Mouse (Mus musculus): ENCODE results near the gene R3hcc1l.

Gene R3hcc1l

DNA sequence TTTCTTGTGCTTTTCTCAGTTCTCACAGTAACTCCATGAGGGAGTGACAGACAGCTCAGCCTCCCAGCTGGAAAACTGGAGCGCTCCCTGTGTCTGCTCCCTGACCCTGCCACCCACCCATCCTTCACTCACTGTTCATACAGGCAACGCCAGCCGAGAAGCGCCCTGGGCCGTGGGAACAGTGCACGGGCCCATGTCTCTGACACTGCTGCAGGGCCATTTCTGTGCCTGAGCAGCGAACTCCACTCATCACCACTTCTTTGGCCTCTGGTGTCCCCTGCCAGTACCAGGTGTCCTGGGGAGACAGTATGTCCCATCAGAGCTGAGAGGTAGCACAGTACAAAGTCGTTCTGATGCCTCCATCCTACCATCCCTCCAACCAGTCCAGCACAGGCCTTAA lies 83.5 kb downstream of the R3hcc1l start:
- no peak for DNase-seq

GRCm38 (mm10) chr19:42602576-42602975 lies 84.0 kb downstream of the R3hcc1l start:
- no peak for DNase-seq

GRCm38 (mm10) chr19:42608082-42608481 lies 89.5 kb downstream of the R3hcc1l start:
- no peak for DNase-seq

DNA sequence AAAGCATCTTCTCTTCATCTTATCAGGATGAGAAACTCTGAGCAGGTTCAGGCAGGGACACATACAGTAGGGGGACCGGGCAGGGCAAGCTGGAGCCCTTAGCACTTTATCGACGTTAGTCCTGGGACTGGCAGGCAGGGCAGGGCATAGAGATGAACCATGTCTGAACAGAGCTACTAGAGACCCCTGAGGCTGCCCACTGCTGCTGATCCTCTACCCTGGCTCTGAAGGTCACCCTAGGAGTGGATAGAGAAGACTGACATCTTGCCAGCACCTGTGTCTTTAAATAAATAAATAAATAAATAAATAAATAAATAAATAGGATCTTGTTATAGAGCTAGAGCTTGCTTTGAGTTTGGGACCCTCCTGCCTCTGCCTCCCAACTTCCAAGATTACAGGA lies 91.2 kb downstream of the R3hcc1l start:
- no peak for DNase-seq

DNA sequence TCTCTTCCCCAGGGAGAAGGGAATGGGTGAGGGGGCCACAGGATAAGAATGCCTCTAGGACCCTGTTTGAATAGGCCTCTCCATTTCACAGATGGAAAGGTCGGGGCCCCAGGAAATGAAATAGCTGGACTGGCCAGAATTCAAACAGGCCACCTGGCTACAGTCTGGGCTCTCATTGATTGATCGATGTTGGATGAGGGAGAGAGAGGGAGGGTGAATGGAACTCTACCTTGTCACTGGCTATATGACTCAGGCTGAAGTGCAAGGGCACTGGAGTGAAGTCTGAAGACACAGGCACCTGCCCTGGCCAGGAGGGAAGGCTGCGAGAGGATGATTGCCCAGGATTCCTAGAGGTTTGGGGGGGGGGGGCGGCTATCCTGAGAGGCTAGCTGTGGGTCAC lies 93.2 kb downstream of the R3hcc1l start:
- no peak for DNase-seq

DNA sequence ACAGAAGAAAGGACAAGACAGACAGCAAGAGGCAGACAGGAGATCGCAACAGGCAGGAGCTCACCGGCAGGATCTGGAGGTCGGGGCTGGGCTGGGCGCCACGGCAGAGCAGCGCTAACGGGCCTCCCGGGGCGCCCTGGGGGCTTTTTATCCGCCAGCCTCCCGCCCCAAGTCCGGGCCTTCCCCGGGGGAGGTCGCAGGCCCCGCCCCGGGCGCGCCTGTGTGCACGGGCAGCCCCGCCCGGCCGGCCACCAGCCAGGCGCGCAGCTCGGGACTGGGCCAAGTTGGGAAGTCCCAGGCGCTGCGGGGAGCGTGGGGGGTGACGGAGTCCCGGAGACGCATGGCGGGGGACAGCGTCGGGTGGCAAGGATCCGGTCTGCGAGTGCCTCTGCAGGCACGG lies 94.1 kb downstream of the R3hcc1l start, which contains the start of gene Loxl4:
Loxl4 (minus strand) TSS at position 160 of the 400 bp plus-strand sequence.
- no peak for DNase-seq

- no peak for DNase-seq
Measured at GRCm38 (mm10) chr19:42613116-42613515, 94.6 kb downstream of the R3hcc1l start.

DNA sequence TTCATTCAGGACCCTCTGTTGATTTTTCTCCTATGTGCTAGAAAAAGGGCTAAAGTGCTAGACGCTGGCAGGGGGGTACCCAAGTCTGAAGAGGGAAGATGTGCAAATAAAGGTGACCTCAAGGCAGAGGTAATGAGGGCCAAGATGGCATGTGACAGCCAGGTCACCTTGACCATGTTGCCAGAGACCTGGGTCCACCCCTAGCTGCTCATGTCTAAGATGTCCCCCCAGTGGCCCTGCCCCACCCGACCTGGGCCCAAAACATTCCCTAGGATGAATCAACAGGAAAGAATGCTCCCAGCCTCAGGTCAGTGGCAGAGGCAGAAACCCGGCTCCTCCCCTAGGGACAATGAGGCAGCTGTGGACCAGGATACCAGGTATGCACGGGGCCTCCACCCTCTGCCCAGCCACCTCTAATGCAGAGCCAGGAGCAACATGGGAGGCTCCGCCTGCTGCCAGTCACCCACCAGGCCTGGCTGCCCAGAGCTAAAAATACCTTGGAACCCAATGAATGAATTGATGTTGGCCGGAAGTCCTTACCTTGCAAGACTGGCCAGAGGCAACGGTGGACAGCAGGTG lies 95.2 kb downstream of the R3hcc1l start:
- no peak for DNase-seq

GRCm38 (mm10) chr19:42628068-42628467 lies 109.5 kb downstream of the R3hcc1l start:
- no peak for DNase-seq

- DNase-seq: no peak
Measured at GRCm38 (mm10) chr19:42631541-42631961, 113.0 kb downstream of the R3hcc1l start.

DNA sequence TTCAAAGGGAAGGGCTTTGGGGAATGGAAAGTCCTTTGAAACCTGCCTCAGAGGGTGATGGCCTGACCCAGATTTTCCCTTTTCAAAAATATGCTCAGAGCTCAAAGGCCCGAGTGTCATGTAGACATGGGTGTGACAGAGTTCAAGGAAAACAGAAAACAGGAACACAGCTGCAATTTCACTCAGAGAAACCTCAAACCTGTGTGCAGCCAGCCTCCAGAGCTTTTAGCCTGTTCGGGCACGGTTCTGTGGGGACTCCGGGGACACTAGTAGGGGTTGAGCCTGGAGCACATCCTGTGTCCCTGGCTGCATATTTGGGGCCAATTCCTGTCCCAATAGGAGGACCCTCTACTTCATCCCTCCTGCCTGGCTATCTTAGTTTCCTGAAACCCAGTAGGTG lies 113.7 kb downstream of the R3hcc1l start:
- DNase-seq: no peak

DNA sequence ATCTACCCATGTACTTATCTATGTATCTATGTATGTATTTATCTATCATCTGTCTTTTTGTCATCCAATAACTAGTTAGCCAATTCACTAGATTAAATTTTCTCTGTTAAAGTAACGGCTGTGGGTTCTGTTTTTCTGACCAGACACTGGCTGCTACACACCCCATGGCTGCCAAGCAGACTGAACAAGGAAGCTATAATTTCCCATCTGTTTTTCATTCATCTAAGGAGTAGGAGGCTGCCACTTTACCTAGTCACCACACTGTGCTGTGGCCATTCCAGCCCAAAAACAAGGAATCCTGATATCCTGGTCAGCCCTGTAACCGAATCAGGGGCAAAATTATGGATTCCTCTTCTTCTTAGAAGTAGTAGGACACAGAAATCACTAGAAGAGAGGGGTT lies 115.1 kb downstream of the R3hcc1l start:
- no peak for DNase-seq

GRCm38 (mm10) chr19:42636631-42637030 lies 118.1 kb downstream of the R3hcc1l start:
- no peak for DNase-seq

DNA sequence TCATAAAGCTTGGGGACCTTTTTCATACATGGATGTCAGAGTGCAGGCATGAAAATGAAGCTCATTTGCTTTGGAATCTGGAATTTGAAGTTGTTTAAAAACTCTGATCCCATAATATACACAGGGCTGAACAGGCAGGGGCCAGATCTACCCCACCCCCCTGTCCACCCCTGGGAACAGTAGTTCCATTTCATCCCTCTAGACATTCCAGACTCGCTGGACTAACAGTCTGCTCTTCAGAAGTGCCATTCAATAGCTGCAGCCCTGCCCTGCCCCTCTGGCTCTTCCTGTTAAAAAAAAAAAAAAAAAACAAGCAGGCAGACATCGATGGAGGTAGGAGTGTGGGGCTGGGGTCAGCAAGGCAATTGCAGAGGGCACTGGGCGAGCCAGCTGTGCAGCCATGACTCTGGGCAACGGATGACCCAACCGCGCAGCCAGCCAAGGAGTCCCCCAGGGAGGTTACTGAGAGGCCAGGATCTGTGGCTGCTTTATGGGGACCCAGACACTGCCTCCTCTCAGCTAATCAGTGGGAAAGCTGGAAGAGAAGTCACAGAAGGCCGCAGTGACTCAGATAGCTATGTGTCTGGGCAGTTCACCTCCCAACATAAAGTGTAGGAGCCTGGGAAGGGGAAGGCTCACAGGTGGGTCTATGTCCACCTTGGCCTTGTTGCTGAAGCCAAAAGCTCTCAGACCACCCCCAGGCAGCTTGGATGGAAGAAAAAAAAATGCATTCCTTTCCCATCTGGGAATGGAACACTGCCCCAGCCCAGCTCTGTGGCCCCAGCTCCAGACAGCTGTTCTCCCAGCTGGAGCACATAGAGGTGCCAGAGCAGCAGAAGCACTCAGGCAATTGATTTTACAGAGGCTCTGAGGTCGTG lies 120.3 kb downstream of the R3hcc1l start:
- DNase-seq: no peak

DNA sequence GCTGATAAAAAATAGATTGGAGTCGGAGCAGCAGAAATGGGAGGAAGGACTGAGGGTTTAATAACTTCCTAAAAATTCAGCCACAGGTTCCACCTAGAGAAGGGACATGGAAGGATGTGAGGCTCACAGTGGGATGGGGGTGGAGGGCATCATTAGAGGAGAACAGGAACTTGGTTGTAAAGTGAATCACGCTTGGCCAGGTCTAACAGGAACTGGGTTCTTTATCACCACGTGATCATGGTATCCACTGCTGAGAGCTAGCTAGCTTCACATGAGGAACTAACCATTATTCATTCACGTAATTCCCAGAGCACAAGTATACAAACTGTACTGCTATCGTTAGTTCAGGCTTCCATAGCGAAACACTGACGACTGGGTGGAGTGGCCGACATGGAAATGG lies 121.0 kb downstream of the R3hcc1l start:
- no peak for DNase-seq

DNA sequence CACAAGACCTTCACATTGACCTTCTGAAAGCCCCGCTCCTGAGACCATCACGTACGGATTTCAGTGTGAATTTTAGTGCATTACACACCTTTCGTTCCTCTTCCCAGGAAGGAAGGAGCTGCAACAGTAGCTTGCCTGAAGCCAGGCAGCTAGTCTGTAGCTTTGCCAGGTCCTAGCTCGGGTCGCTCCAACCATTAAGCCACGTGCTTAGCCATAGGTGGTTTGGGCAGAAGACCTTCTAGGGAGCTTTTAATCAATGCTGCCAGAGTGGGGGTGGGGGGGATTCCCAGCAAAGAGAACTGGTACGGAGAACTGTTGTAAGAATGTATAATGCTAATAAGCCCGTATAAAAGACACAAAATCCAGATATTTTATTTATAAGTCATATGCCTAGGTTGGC lies 121.7 kb downstream of the R3hcc1l start:
- no peak for DNase-seq

Measured in cerebellum, adult 9-10 months (tissue).